Mouse (Mus musculus) stomach, embryonic 15.5 days (tissue): ENCODE data around the gene Usp47. TPM values are rescaled to one million over a fixed set of nuclear protein-coding genes. Genes with fewer than 3 reads are reported as not detected.

Source experiments
- ATAC-seq: fragments of 200-750 bp; cut with Nextera tagmentation; 2 replicates; pipeline ENCODE4 v1.8.0; 2017; ENCODE audit warnings: low read depth, moderate number of reproducible peaks, moderate TSS enrichment; ENCODE audit not compliant: insufficient read depth, low FRiP score
- H3K27ac ChIP-seq: fragments of 300-500 bp; sonication (generic); 2 replicates; pipeline ENCODE4 v1.5.1; 2015; ENCODE audit warnings: mild to moderate bottlenecking, inconsistent platforms
- H3K27me3 ChIP-seq: fragments of 300-500 bp; sonication (generic); replicated peaks from 2 replicates; pipeline ENCODE4 v1.6.1; 2015; ENCODE audit warnings: inconsistent platforms
- H3K36me3 ChIP-seq: fragments of 300-500 bp; sonication (generic); 2 replicates; pipeline ENCODE4 v1.6.1; 2015; ENCODE audit warnings: inconsistent platforms
- H3K4me1 ChIP-seq: fragments of 300-500 bp; sonication (generic); 2 replicates; pipeline ENCODE4 v1.6.1; 2015; ENCODE audit warnings: inconsistent platforms
- H3K4me2 ChIP-seq: fragments of 300-500 bp; sonication (generic); 2 replicates; pipeline ENCODE4 v1.6.1; 2015; ENCODE audit warnings: mild to moderate bottlenecking, inconsistent platforms
- H3K4me3 ChIP-seq: fragments of 300-500 bp; sonication (generic); replicated peaks from 2 replicates; pipeline ENCODE4 v1.5.1; 2015; ENCODE audit warnings: inconsistent platforms
- H3K9ac ChIP-seq: fragments of 300-500 bp; sonication (generic); 2 replicates; pipeline ENCODE4 v1.6.1; 2015; ENCODE audit warnings: inconsistent platforms
- H3K9me3 ChIP-seq: fragments of 300-500 bp; sonication (generic); 2 replicates; pipeline ENCODE4 v1.6.1; 2016; ENCODE audit warnings: inconsistent platforms
- WGBS: fragments of 180-500 bp; shearing (Covaris S2); methylation state at CpG from one replicate; pipeline ENCODE4 v1.1.7; 2015; 5-methylcytosine and 5-hydroxymethylcytosine counted together
- polyA plus RNA-seq: library from polyadenylated mRNA; unstranded; fragments of >200 nt; fragmentation: Nextera tagmentation; extraction: Ambion mirVana; gene quantifications from 2 replicates; pipeline ENCODE4 v1.2.1, GENCODE M21; 2015

Usp47 gene
- polyA plus RNA-seq, 1 experiment from 2014 or later, result 59.2 TPM

- Histone ChIP-seq H3K4me1 (peaks cover 11% of the 10 kb centered on the region; the same call in 1 of the 2 replicates), H3K27ac (peak overlapping the region; percentile 35; the same call in 1 of the 2 replicates), H3K36me3 (no peaks in the 10 kb centered on the region), H3K4me2 (no peak overlapping the region), H3K9ac (no peak overlapping the region), H3K9me3 (no peaks in the 10 kb centered on the region), H3K27me3 (no peaks in the 10 kb centered on the region), H3K4me3 (no peak overlapping the region)
- ATAC-seq, result no peak
- WGBS, result 26% methylated on average over 5 of the region's 5 CpGs
Measured at GRCm38 (mm10) chr7:112012102-112012501, 11.2 kb upstream of the Usp47 start.

GRCm38 (mm10) chr7:112012621-112013177 lies 10.6 kb upstream of the Usp47 start:
- ATAC-seq, result no peak
- peaks cover 11% of the 10 kb centered on the region; the same call in 1 of the 2 replicates for H3K4me1 ChIP-seq
- H3K9me3 ChIP-seq, result no peaks in the 10 kb centered on the region
- no peak overlapping the region for H3K4me2 ChIP-seq
- no peaks in the 10 kb centered on the region for H3K36me3 ChIP-seq
- no peak overlapping the region for H3K4me3 ChIP-seq
- no peak overlapping the region for H3K9ac ChIP-seq
- no peaks in the 10 kb centered on the region for H3K27me3 ChIP-seq
- 42% methylated on average over 6 of the region's 6 CpGs for WGBS
- H3K27ac ChIP-seq, result no peak overlapping the region; the same call in 1 of the 2 replicates

- 71% methylated on average over 2 of the region's 2 CpGs for WGBS
- peaks cover 11% of the 10 kb centered on the region; the same call in 1 of the 2 replicates for H3K4me1 ChIP-seq
Measured at GRCm38 (mm10) chr7:112014148-112014547, 9.2 kb upstream of the Usp47 start.

GRCm38 (mm10) chr7:112022506-112023149 lies 676 bp upstream of the Usp47 start:
- Histone ChIP-seq H3K27me3 (no peaks in the 10 kb centered on the region), H3K4me1 (peaks cover 23% of the 10 kb centered on the region; the same call in 1 of the 2 replicates), H3K36me3 (no peaks in the 10 kb centered on the region), H3K4me2 (peak overlapping the region; percentile 91), H3K9me3 (no peaks in the 10 kb centered on the region), H3K4me3 (peak overlapping the region; percentile 89), H3K9ac (peak overlapping the region; percentile 95), H3K27ac (peak overlapping the region; percentile 98)
- 0 out of 2 replicates have a peak, but pooled peaks have one; percentile 30 for ATAC-seq
- 18% methylated on average over 17 of the region's 17 CpGs for WGBS

More at GRCm38 (mm10) chr7:112014148-112014547, 9.2 kb upstream of the Usp47 start:
- H3K9ac ChIP-seq, result no peak overlapping the region
- H3K4me3 ChIP-seq, result no peak overlapping the region
- no peaks in the 10 kb centered on the region for H3K27me3 ChIP-seq
- ATAC-seq, result no peak
- H3K36me3 ChIP-seq, result no peaks in the 10 kb centered on the region
- H3K4me2 ChIP-seq, result no peak overlapping the region
- no peaks in the 10 kb centered on the region for H3K9me3 ChIP-seq
- no peak overlapping the region for H3K27ac ChIP-seq

DNA sequence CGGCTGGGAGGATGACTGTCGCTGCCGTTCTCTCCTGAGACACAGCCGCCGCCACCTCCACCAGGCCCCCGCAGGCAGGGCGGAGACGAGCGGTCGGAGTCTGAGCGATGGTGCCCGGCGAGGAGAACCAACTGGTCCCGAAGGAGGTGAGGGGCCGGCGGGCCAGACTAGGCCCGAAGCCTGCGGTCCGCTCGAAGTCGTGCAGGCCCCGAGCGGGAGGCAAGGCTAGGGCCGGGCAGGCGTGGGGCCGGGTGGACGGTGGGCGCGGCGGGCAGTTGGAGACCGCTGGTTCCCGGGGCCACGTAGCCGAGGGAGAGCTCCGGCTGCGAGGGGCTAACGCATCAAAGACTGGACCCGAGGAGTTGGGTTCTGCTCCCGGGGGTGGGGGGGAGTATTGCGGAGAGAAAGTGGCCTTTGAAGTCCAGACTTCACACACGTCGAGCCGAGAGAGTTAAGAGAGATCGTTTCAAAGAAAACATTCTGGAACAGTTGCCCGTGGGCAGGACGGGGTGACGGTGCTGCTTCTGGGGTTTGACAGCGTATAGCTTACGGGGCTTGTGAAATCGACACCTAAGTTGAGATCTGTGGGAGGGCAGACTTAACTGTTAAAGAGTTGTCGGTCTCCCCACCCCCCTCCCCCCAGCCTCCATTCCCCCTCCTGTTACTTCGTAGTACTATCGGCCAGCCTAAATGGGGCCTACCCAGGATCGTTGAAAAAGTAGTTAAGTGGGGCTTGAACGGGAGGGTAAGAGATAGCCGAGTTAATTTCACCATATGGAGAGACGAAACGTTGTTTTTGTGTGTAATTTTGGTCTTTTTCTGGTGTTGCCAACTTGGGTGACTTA lies 519 bp downstream of the Usp47 start:
- ATAC-seq, result peak; percentile 81
- Histone ChIP-seq H3K4me1 (peaks cover 23% of the 10 kb centered on the region; the same call in 1 of the 2 replicates), H3K4me3 (peak overlapping the region; percentile 89), H3K9me3 (no peaks in the 10 kb centered on the region), H3K9ac (peak overlapping the region; percentile 95), H3K36me3 (no peaks in the 10 kb centered on the region), H3K4me2 (peak overlapping the region; percentile 91), H3K27ac (peak overlapping the region; percentile 98), H3K27me3 (no peaks in the 10 kb centered on the region)
- under 1% methylated on average over 58 of the region's 58 CpGs for WGBS

DNA sequence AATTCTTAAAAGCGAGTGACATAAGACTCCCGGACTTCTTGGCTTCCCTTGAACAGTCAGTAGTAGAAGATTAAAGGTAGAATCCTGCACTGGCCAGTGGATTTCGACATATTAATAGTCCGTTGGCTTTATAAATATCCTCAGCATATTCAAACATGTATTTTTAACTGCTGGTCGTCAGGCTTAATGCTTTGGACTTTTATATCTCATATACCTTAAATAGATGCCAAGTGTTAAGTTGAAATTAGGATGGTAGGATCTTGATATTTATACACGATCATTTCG lies 1.1 kb downstream of the Usp47 start:
- Histone ChIP-seq H3K27me3 (no peaks in the 10 kb centered on the region), H3K9ac (peak overlapping the region; percentile 95), H3K4me1 (peaks cover 24% of the 10 kb centered on the region; the same call in 1 of the 2 replicates), H3K4me2 (peak overlapping the region; percentile 91), H3K36me3 (no peaks in the 10 kb centered on the region), H3K4me3 (peak overlapping the region; percentile 89), H3K27ac (peak overlapping the region; percentile 98), H3K9me3 (no peaks in the 10 kb centered on the region)
- no peak for ATAC-seq
- 12% methylated on average over 7 of the region's 7 CpGs for WGBS

GRCm38 (mm10) chr7:112024856-112025255 lies 1.6 kb downstream of the Usp47 start:
- Histone ChIP-seq H3K9ac (no peak overlapping the region), H3K4me1 (peaks cover 28% of the 10 kb centered on the region; the same call in 1 of the 2 replicates), H3K27ac (peak overlapping the region; percentile 46)

DNA sequence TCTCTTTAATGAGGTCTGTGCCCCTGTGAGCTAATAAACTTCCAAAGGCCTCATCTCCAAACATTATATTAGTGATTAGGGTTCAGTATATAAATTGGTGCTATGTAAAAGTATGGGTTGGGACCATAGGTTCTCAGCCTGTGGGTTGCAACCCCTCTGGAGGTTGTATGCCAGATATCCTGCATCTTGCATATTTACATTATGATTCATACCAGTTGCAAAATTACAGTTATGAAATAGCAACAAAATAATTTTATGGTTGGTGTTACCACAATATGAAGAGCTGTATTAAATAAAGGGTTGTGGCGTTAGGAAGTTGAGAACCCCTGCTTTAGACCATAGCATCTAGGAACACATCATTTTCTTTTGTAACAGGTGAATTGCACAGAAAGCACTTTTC lies 7.3 kb downstream of the Usp47 start:
- Histone ChIP-seq H3K27ac (no peak overlapping the region), H3K9ac (no peak overlapping the region), H3K4me3 (no peak overlapping the region), H3K36me3 (no peaks in the 10 kb centered on the region), H3K4me2 (no peak overlapping the region), H3K27me3 (no peaks in the 10 kb centered on the region), H3K4me1 (peaks cover 20% of the 10 kb centered on the region; the same call in 1 of the 2 replicates), H3K9me3 (no peaks in the 10 kb centered on the region)
- 83% methylated on average over 1 of the region's 1 CpGs for WGBS
- no peak for ATAC-seq

More at GRCm38 (mm10) chr7:112024856-112025255, 1.6 kb downstream of the Usp47 start:
- no peaks in the 10 kb centered on the region for H3K27me3 ChIP-seq
- peak overlapping the region; percentile 89 for H3K4me3 ChIP-seq
- no peaks in the 10 kb centered on the region for H3K9me3 ChIP-seq
- no peak for ATAC-seq
- H3K4me2 ChIP-seq, result peak overlapping the region; percentile 91
- no peaks in the 10 kb centered on the region for H3K36me3 ChIP-seq
- WGBS, result 6% methylated on average over 5 of the region's 5 CpGs

GRCm38 (mm10) chr7:112035804-112036203 lies 12.5 kb downstream of the Usp47 start:
- 8% methylated on average over 2 of the region's 2 CpGs for WGBS
- H3K4me3 ChIP-seq, result no peak overlapping the region
- H3K36me3 ChIP-seq, result no peaks in the 10 kb centered on the region
- no peak overlapping the region for H3K4me2 ChIP-seq
- no peak for ATAC-seq
- H3K9me3 ChIP-seq, result no peaks in the 10 kb centered on the region
- H3K9ac ChIP-seq, result no peak overlapping the region
- H3K4me1 ChIP-seq, result peaks cover 8% of the 10 kb centered on the region; the same call in 1 of the 2 replicates
- H3K27me3 ChIP-seq, result no peaks in the 10 kb centered on the region
- peak overlapping the region; percentile 37; the same call in 1 of the 2 replicates for H3K27ac ChIP-seq

DNA sequence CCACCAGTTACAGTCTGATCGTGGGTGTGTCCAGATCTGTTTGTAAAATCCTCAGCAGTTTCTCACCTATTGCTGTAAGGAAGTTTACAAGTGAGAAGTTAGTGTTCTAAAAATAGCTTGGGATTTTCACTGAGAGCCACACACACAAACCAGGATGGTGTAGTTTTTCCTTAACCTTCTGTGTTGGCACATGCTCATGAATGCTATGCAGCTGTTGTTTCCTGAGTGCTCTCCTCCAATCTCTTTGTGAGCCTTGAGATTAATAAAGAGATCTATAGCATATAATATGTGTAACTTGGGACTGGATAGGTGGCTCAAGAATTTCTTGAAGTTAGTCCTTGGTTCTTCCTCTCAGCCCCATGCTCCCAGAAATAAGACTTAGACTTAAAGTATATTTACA lies 13.3 kb downstream of the Usp47 start:
- WGBS, result 57% methylated on average over 1 of the region's 1 CpGs
- Histone ChIP-seq H3K27me3 (no peaks in the 10 kb centered on the region), H3K36me3 (no peaks in the 10 kb centered on the region), H3K9me3 (no peaks in the 10 kb centered on the region), H3K4me2 (no peak overlapping the region), H3K27ac (no peak overlapping the region), H3K4me1 (peaks cover 8% of the 10 kb centered on the region; the same call in 1 of the 2 replicates), H3K4me3 (no peak overlapping the region), H3K9ac (no peak overlapping the region)
- no peak for ATAC-seq

DNA sequence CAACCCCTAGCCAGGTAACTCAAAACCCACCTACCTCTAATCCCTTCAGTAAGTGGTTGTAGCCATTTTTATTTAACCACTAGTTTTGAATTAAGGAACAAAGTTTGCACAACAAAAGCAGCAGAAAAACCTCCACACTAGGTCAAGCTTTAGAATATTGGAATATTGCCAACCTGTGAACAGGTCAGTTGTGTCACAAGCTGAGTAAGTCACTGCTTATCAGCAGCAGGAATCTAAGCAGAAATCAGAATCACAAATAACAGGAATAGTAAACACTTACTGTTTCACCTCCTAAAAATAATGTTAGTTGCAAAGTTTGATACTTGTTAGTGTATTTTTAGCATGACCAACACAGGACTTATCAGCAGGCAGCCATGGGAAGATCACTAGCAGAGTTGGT lies 17.0 kb downstream of the Usp47 start:
- no peaks in the 10 kb centered on the region for H3K27me3 ChIP-seq
- ATAC-seq, result no peak

DNA sequence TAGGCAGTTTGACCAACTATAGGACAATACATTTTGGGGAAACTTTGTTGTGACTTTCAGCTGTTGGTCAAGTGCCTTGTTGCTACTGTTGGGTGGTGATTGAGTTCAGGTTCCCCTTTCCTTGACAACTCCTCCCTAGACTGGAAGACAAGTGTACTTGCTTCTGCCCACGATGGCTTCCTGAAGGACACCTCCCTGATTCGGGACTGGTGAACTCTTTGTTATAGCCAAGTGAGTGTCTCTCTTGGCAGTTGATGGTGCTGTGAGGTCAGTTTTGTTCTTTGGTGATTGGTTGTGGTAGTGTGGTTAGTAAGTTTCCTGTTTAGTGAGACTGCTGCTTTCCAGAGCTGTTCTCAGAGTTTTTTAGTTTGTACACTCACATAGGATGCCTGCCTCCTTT lies 19.5 kb downstream of the Usp47 start:
- 70% methylated on average over 2 of the region's 2 CpGs for WGBS

More for the DNA sequence above, 17.0 kb downstream of the Usp47 start:
- Histone ChIP-seq H3K36me3 (no peaks in the 10 kb centered on the region), H3K27ac (no peak overlapping the region), H3K4me3 (no peak overlapping the region), H3K9me3 (no peaks in the 10 kb centered on the region), H3K4me1 (peaks cover 8% of the 10 kb centered on the region; the same call in 1 of the 2 replicates), H3K9ac (no peak overlapping the region), H3K4me2 (no peak overlapping the region)

More for the DNA sequence above, 19.5 kb downstream of the Usp47 start:
- no peak overlapping the region for H3K4me2 ChIP-seq
- no peak overlapping the region for H3K4me3 ChIP-seq
- no peak overlapping the region for H3K27ac ChIP-seq
- ATAC-seq, result no peak
- H3K9me3 ChIP-seq, result no peaks in the 10 kb centered on the region
- H3K4me1 ChIP-seq, result no peaks in the 10 kb centered on the region
- H3K9ac ChIP-seq, result no peak overlapping the region
- no peaks in the 10 kb centered on the region for H3K36me3 ChIP-seq
- no peaks in the 10 kb centered on the region for H3K27me3 ChIP-seq
